Mouse (Mus musculus) heart, embryonic 12.5 days (tissue): ENCODE measurements around the gene Olfr788. TPM values are rescaled to one million over a fixed set of nuclear protein-coding genes. Genes with fewer than 3 reads are reported as not detected.

Source experiments
- ATAC-seq: fragments of 200-750 bp; cut with Nextera tagmentation; 2 replicates; pipeline ENCODE4 v1.8.0; 2017; ENCODE audit warnings: moderate TSS enrichment, moderate library complexity; ENCODE audit not compliant: insufficient number of reproducible peaks, low FRiP score
- H3K27ac ChIP-seq: fragments of 300-500 bp; sonication (generic); 2 replicates; pipeline ENCODE4 v1.5.1; 2016; ENCODE audit warnings: mild to moderate bottlenecking, moderate library complexity; ENCODE audit not compliant: poor library complexity, severe bottlenecking
- H3K27me3 ChIP-seq: fragments of 300-500 bp; sonication (generic); replicated peaks from 2 replicates; pipeline ENCODE4 v1.6.1; 2016; ENCODE audit warnings: mild to moderate bottlenecking, moderate library complexity
- H3K36me3 ChIP-seq: fragments of 300-500 bp; sonication (generic); 2 replicates; pipeline ENCODE4 v1.6.1; 2016; ENCODE audit warnings: mild to moderate bottlenecking, moderate library complexity
- H3K4me1 ChIP-seq: fragments of 300-500 bp; sonication (generic); replicated peaks from 2 replicates; pipeline ENCODE4 v1.6.1; 2016; ENCODE audit warnings: mild to moderate bottlenecking
- H3K4me2 ChIP-seq: fragments of 300-500 bp; sonication (generic); 2 replicates; pipeline ENCODE4 v1.6.1; 2016; ENCODE audit warnings: mild to moderate bottlenecking, moderate library complexity
- H3K4me3 ChIP-seq: fragments of 300-500 bp; sonication (generic); 2 replicates; pipeline ENCODE4 v1.5.1; 2016; ENCODE audit warnings: mild to moderate bottlenecking
- H3K9ac ChIP-seq: fragments of 300-500 bp; sonication (generic); 2 replicates; pipeline ENCODE4 v1.6.1; 2016; ENCODE audit warnings: mild to moderate bottlenecking, moderate library complexity
- H3K9me3 ChIP-seq: fragments of 300-500 bp; sonication (generic); replicated peaks from 2 replicates; pipeline ENCODE4 v1.6.1; 2016; ENCODE audit warnings: mild to moderate bottlenecking, moderate library complexity
- WGBS: fragments of 180-500 bp; shearing (Covaris S2); methylation state at CpG from one replicate; pipeline ENCODE4 v1.1.7; 2016; 5-methylcytosine and 5-hydroxymethylcytosine counted together
- polyA plus RNA-seq: library from polyadenylated mRNA; unstranded; fragments of >200 nt; fragmentation: Nextera tagmentation; extraction: Ambion mirVana; gene quantifications from 2 replicates; pipeline ENCODE4 v1.2.1, GENCODE M21; 2016

Gene Olfr788
- not detected in 2 replicates for polyA plus RNA-seq

GRCm38 (mm10) chr10:129470698-129471097 lies at the start of gene Olfr788:
Olfr788 (plus strand) TSS chr10:129470998.
- ATAC-seq: no peak
- H3K9ac ChIP-seq: no peak within 1 kb of the TSS
- no peaks in the 10 kb centered on the region for H3K9me3 ChIP-seq

GRCm38 (mm10) chr10:129427006-129427405 lies 43.8 kb upstream of the Olfr788 start, which contains the start of gene Olfr786:
Olfr786 (plus strand) TSS chr10:129427306.
- no peaks in the 10 kb centered on the region; the same call in 1 of the 2 replicates for H3K9me3 ChIP-seq
- no peak for ATAC-seq

More at GRCm38 (mm10) chr10:129470698-129471097, at the start of gene Olfr788:
- Histone ChIP-seq H3K36me3 (no peaks in the 10 kb centered on the region), H3K27ac (no peak within 1 kb of the TSS), H3K4me1 (no peaks in the 10 kb centered on the region), H3K4me2 (no peak within 1 kb of the TSS), H3K4me3 (no peak within 1 kb of the TSS), H3K27me3 (no peaks in the 10 kb centered on the region)

DNA sequence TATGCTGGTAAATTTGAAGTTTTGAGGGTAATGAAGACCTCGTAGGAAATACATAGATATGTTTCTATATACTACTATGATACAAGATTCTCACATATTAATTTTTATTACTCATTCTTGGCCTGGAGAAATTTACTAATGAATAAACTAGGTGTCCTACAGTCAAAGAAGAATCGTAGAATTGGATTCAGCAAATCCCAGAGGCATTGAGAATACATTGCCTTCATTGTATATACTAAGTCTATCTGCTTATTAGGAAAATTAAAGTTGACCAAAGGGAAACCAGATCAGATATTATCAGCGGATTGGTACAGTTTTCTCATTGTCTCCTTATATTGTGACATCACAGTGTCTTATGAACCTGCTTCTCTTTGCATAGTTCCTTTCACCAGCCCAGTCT lies 9.2 kb upstream of the Olfr788 start, which contains the start of gene Olfr787:
TSS of gene Olfr787 (plus strand) at position 301 of the 400 bp plus-strand sequence.
- Histone ChIP-seq H3K4me3 (no peak within 1 kb of the TSS), H3K27ac (no peak within 1 kb of the TSS), H3K4me1 (no peaks in the 10 kb centered on the region), H3K9ac (no peak within 1 kb of the TSS), H3K27me3 (no peaks in the 10 kb centered on the region), H3K9me3 (no peaks in the 10 kb centered on the region), H3K36me3 (no peaks in the 10 kb centered on the region), H3K4me2 (no peak within 1 kb of the TSS)
- WGBS: 67% methylated on average over 3 of the region's 3 CpGs
- no peak for ATAC-seq

More at GRCm38 (mm10) chr10:129427006-129427405, 43.8 kb upstream of the Olfr788 start, which contains the start of gene Olfr786:
- Histone ChIP-seq H3K4me3 (no peak within 1 kb of the TSS), H3K36me3 (no peaks in the 10 kb centered on the region), H3K27ac (no peak within 1 kb of the TSS), H3K9ac (no peak within 1 kb of the TSS), H3K4me1 (no peaks in the 10 kb centered on the region), H3K27me3 (no peaks in the 10 kb centered on the region), H3K4me2 (no peak within 1 kb of the TSS)

DNA sequence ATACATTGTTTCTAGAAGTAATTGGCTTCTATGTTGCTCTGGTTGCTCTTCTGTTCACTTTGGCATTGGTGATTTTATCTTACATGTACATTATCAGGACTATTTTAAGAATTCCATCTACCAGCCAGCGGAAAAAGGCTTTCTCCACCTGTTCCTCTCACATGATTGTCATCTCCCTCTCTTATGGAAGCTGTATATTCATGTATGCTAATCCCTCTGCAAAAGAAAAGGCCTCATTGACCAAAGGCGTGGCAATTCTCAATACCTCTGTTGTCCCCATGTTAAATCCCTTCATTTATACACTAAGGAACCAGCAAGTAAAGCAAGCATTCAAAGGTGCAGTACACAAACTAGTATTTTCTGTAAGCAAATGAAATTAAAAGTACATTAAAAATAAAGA lies 2.5 kb downstream of the Olfr788 start:
- WGBS: 45% methylated on average over 2 of the region's 2 CpGs

GRCm38 (mm10) chr10:129473723-129474122 lies 2.9 kb downstream of the Olfr788 start:
- ATAC-seq: no peak
- Histone ChIP-seq H3K27ac (no peak overlapping the region), H3K9me3 (no peaks in the 10 kb centered on the region), H3K4me3 (no peak overlapping the region), H3K36me3 (no peaks in the 10 kb centered on the region), H3K4me1 (no peaks in the 10 kb centered on the region), H3K4me2 (no peak overlapping the region), H3K9ac (no peak overlapping the region), H3K27me3 (no peaks in the 10 kb centered on the region)

More for the DNA sequence above, 2.5 kb downstream of the Olfr788 start:
- ATAC-seq: no peak
- Histone ChIP-seq H3K9ac (no peak overlapping the region), H3K27me3 (no peaks in the 10 kb centered on the region), H3K27ac (no peak overlapping the region), H3K4me1 (no peaks in the 10 kb centered on the region), H3K36me3 (no peaks in the 10 kb centered on the region), H3K4me2 (no peak overlapping the region), H3K9me3 (no peaks in the 10 kb centered on the region), H3K4me3 (no peak overlapping the region)

GRCm38 (mm10) chr10:129484452-129484851 lies 13.7 kb downstream of the Olfr788 start, which contains the start of gene Olfr789:
Olfr789 (plus strand) TSS chr10:129484752.
- no peaks in the 10 kb centered on the region for H3K27me3 ChIP-seq
- H3K9ac ChIP-seq: no peak within 1 kb of the TSS
- no peak within 1 kb of the TSS for H3K27ac ChIP-seq
- H3K4me3 ChIP-seq: no peak within 1 kb of the TSS
- ATAC-seq: no peak
- H3K36me3 ChIP-seq: no peaks in the 10 kb centered on the region
- no peaks in the 10 kb centered on the region for H3K9me3 ChIP-seq
- no peaks in the 10 kb centered on the region for H3K4me1 ChIP-seq
- no peak within 1 kb of the TSS for H3K4me2 ChIP-seq
- 49% methylated on average over 2 of the region's 2 CpGs for WGBS

DNA sequence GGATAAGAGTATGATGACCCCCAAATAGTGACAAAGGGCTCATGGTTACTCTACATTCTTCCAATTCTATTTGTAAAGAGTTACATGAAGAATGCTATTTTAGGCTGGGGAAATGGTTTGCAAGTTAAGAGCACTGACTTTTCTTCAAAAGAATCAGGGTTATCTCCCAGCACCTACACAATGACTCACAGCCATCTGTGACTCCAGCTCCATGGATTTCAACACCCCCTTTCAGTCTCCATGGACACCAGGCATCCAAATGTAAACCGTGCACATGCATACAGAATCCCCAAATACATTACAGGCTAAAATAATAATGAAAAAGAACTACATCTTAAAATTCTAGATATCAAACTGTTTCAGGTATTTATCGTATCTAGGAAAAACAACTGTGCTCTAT lies 19.3 kb downstream of the Olfr788 start:
- Histone ChIP-seq H3K4me1 (no peaks in the 10 kb centered on the region), H3K4me2 (no peak overlapping the region), H3K27ac (no peak overlapping the region), H3K27me3 (no peaks in the 10 kb centered on the region), H3K36me3 (no peaks in the 10 kb centered on the region), H3K9ac (no peak overlapping the region), H3K4me3 (no peak overlapping the region), H3K9me3 (no peaks in the 10 kb centered on the region)
- WGBS: 70% methylated on average over 2 of the region's 2 CpGs
- ATAC-seq: no peak

DNA sequence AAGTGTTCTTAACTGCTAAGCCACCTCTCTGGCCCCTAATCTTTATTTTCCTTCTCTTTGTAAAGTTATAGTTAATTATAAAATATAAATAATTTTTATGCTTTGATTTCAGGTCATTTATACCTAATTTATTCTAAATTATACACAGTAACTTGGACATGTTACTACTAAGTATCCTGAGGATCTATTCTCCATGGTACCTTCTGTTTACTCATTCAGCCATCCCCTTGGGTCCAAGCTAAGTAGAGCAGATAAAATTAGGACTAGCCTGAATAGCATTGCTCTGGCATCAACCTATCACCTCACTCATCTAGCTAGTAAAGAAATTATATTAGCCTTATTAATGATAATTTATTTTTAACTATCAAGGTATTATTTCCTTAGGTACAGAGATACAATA lies 27.4 kb downstream of the Olfr788 start, which contains the start of gene Olfr790:
TSS of gene Olfr790 (plus strand) at position 301 of the 400 bp plus-strand sequence.
- no peak within 1 kb of the TSS for H3K27ac ChIP-seq
- no peaks in the 10 kb centered on the region for H3K36me3 ChIP-seq
- no peak within 1 kb of the TSS for H3K4me3 ChIP-seq
- no peaks in the 10 kb centered on the region for H3K9me3 ChIP-seq
- H3K4me2 ChIP-seq: no peak within 1 kb of the TSS
- ATAC-seq: no peak
- H3K27me3 ChIP-seq: no peaks in the 10 kb centered on the region
- H3K4me1 ChIP-seq: no peaks in the 10 kb centered on the region
- H3K9ac ChIP-seq: no peak within 1 kb of the TSS

- H3K4me3 ChIP-seq: no peak within 1 kb of the TSS
- H3K9me3 ChIP-seq: no peaks in the 10 kb centered on the region; the same call in 1 of the 2 replicates
- H3K36me3 ChIP-seq: no peaks in the 10 kb centered on the region
- H3K27me3 ChIP-seq: no peaks in the 10 kb centered on the region
- no peak within 1 kb of the TSS for H3K9ac ChIP-seq
- H3K4me2 ChIP-seq: no peak within 1 kb of the TSS
- ATAC-seq: no peak
- H3K27ac ChIP-seq: no peak within 1 kb of the TSS
- 66% methylated on average over 3 of the region's 3 CpGs for WGBS
- no peaks in the 10 kb centered on the region for H3K4me1 ChIP-seq
Measured at GRCm38 (mm10) chr10:129521492-129521891, 50.7 kb downstream of the Olfr788 start, which contains the start of gene Olfr791. Olfr791 (plus strand) TSS chr10:129521792.

Other genes with a start within 250 kb of the Olfr788 start
- not detected in 2 replicates for gene Olfr774, start 234.8 kb upstream of the Olfr788 start, polyA plus RNA-seq
- not detected in 2 replicates for gene Olfr775, start 222.6 kb upstream of the Olfr788 start, polyA plus RNA-seq
- not detected in 2 replicates for gene Olfr776, start 211.9 kb upstream of the Olfr788 start, polyA plus RNA-seq
- gene Olfr777, start 199.5 kb upstream of the Olfr788 start, polyA plus RNA-seq: not detected in 2 replicates
- gene Olfr780, start 152.9 kb upstream of the Olfr788 start, polyA plus RNA-seq: not detected in 2 replicates
- gene Olfr781, start 142.1 kb upstream of the Olfr788 start, polyA plus RNA-seq: not detected in 2 replicates
- gene Olfr782, start 122.1 kb upstream of the Olfr788 start, polyA plus RNA-seq: not detected in 2 replicates
- 0.05 TPM in 1 of 2 replicates, not detected in the other for gene Olfr784, start 86.9 kb upstream of the Olfr788 start, polyA plus RNA-seq
- not detected in 2 replicates for gene Olfr785, start 65.6 kb upstream of the Olfr788 start, polyA plus RNA-seq
- not detected in 2 replicates for gene Olfr786, start 43.7 kb upstream of the Olfr788 start, polyA plus RNA-seq
- gene Olfr787, start 9.1 kb upstream of the Olfr788 start, polyA plus RNA-seq: not detected in 2 replicates
- gene Olfr789, start 13.8 kb downstream of the Olfr788 start, polyA plus RNA-seq: not detected in 2 replicates
- gene Olfr790, start 27.5 kb downstream of the Olfr788 start, polyA plus RNA-seq: not detected in 2 replicates
- gene Olfr791, start 50.8 kb downstream of the Olfr788 start, polyA plus RNA-seq: not detected in 2 replicates
- not detected in 2 replicates for gene Olfr792, start 68.2 kb downstream of the Olfr788 start, polyA plus RNA-seq
- gene Olfr794, start 96.7 kb downstream of the Olfr788 start, polyA plus RNA-seq: not detected in 2 replicates
- gene Olfr796, start 141.6 kb downstream of the Olfr788 start, polyA plus RNA-seq: not detected in 2 replicates
- not detected in 2 replicates for gene Olfr798, start 156.9 kb downstream of the Olfr788 start, polyA plus RNA-seq
- gene Olfr799, start 166.5 kb downstream of the Olfr788 start, polyA plus RNA-seq: not detected in 2 replicates
- gene Olfr800, start 186.7 kb downstream of the Olfr788 start, polyA plus RNA-seq: not detected in 2 replicates
- not detected in 2 replicates for gene Olfr801, start 202.9 kb downstream of the Olfr788 start, polyA plus RNA-seq
- gene Olfr802, start 217.2 kb downstream of the Olfr788 start, polyA plus RNA-seq: not detected in 2 replicates
- gene Olfr803, start 223.3 kb downstream of the Olfr788 start, polyA plus RNA-seq: not detected in 2 replicates
- not detected in 2 replicates for gene Olfr804, start 232.2 kb downstream of the Olfr788 start, polyA plus RNA-seq